Mouse (Mus musculus) liver (tissue): Measurements from ENCODE around the gene Clmn.
"Not testable (repeated sequence)": the region's sequence is repeated elsewhere in the genome, so short reads cannot be mapped to it uniquely, and the experiment has no call there.

ENCODE experiments used
- DNase-seq: peaks from one replicate; pipeline ENCODE4 v3.0.0-alpha.2; 2020; ENCODE audit warnings: mixed read lengths

Clmn gene

DNA sequence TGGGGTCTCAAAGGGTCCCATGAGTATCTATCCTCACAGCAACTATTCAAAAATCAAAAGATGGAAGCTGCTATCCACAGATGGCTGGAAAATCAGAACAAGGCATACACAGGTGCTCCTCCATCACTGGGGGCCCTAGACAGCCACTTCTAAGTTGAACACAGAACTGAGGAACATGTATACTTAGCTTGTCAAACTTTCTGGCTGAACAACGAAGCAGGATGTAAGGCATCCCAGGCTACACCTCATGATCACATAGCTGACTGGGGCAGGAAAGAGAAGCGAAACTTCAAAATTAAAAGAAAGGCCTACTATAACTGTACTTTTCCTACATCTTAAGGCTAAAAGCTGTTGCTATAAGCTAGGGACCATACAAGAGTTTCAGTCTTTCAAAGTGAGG lies 115.9 kb downstream of the Clmn start:
- no peak for DNase-seq

- no peak for DNase-seq
These were observed 117.6 kb downstream of the Clmn start for GRCm38 (mm10) chr12:104747252-104747651.

DNA sequence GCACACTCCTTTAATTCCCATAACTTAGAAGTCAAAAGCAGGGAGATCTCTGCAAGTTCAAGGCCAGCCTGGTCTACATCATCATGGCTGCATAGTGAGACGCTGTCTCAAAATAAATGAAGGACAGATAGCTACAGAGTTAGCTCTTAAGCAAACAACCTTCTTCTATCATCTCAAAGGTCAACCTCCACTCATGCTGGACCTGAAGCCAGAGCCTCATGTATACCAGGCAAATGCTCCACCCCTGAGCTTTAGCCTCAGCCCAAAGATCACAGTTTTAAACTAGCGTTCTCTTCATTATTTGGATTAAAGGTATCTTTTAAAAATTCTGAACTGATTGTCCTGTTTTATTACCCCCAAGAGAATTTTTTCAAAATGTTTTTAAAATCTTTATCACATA lies 118.3 kb downstream of the Clmn start:
- DNase-seq = no peak

GRCm38 (mm10) chr12:104743687-104744086 lies 121.2 kb downstream of the Clmn start:
- DNase-seq = no peak

DNA sequence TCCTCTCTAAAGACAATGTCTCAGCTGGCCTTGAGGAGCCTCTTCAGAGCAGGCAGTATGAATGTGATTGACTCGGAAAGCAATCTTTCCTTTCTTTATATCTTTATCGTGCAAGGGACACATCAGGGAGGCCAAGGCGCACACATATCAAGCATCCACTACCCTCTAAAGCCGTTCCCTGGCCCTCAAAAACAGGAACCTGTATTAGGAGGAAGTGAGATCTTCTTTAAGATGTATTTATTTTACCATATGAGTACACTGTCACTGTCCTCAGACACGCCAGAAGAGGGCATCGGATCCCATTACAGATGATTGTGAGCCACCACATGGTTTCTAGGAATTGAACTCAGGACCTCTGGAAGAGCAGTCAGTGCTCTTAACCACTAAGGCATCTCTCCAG lies 122.6 kb downstream of the Clmn start:
- no peak for DNase-seq

DNA sequence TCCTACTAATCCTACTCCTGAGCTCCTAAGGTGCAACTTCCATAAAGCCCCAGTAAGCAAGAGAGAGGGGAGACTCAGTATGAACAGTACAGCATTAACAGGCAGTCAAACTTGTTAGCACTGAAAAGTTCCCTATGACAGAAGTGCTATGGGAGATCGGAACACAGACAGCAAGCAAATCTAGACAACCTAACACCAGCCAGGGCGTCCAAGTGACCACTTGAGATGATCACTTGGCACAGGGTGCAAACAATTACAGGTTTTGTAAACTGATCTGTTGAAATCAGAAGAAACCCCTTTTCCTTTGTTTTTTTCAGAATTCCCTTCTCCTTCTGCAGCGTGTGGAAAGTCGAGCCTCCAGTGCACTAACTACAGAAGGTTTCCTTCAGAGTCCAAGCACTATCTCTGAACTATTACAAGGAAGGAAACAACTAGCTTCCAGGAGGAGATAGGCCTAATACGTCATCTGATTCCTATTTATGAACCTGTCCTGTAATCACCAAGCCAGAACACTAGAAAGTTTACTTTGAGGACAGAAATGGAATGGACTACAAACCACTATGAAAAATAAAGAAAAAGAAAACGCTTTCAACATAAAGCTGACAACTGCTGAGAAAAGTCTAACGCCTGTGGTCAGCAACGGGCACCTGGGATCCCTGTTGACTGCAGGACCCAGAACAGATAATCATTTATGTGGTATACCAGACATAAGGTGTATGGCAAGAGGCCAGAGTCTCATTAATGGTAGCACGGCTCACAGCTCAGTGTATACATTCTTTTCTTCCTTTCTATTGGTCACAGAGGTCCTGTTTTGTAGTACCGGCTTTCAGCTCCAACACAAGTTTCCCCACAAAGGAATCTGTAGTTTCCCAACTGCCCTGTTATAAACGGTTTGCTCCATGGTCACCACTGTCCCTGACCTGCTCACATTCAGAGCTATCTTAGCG lies 123.8 kb downstream of the Clmn start:
- no peak for DNase-seq

DNA sequence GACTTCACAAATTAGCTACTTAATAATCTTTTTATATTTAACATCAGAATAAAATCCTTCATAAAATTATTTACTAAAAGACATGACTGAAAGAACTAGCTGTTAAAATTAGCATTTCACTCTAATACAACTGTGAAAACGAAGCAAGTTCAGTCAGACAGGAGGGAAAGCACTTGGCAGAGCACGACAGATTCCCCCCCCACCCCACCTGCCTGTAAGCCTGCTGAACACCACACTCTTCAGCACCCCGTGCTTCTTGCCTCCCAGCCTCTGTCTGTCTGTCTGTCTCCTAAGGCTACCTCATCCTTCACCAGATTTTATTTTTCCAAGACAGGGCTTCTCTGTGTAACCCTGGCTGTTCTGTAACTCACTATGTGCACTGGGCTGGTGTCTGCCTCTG lies 125.9 kb downstream of the Clmn start:
- no peak for DNase-seq

- DNase-seq = no peak
These were observed 126.4 kb downstream of the Clmn start for GRCm38 (mm10) chr12:104738446-104738845.

DNA sequence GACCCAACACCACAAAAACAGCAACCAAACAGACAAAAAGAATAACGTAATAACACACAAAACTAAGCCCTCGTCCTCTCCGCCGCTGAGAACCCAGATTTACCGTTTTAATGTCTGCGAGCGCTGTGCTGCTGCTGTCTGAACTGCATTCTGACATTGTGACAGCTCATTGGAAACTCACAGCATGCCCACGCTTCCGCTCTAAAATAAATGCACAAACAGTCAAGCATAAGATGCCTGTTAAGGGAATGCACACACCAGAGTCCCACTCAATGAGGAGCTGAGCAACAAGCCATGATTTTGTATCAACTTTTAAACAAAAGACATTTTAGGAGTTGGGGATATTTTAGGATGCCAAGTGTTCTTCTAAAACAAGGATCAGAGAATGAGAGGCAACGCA lies 127.2 kb downstream of the Clmn start:
- DNase-seq = no peak

- no peak for DNase-seq
These were observed 128.9 kb downstream of the Clmn start for GRCm38 (mm10) chr12:104735993-104736395.

GRCm38 (mm10) chr12:104733165-104733564 lies 131.7 kb downstream of the Clmn start:
- no peak for DNase-seq

DNA sequence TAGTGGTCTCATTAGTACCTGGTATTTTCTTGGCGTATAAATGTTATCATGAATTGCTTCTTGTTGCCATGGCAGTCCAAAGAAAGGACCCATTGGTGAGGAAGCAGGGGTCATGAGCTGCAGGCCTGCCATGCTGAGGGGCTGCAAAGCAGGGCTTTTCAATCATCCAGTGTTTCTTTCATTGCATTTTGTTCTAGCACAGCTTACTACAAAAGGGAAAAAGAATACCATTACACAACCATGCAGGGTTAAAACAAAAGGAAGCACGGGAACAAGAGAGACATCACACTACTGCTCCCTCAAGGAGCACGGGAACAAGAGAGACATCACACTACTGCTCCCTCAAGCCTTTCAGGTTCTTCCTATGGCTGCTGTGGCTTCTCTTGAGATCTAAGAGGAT lies 133.1 kb downstream of the Clmn start:
- no peak for DNase-seq

DNA sequence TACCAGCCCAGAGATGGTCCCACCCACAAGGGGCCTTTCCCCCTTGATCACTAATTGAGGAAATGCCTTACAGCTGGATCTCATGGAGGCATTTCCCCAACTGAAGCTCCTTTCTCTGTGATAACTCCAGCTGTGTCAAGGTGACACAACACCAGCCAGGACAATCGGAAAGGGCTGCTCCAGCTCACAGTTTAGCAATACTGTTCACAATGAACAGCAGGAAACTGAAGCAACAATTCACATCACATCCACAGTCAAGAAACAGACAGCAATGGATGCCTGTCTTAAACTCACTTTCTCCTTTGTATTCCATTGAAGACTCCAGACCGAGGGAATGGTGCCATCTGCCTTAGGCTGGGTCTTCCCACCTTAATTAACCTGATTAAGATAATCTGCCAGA lies 138.4 kb downstream of the Clmn start:
- DNase-seq = not testable (repeated sequence)

DNA sequence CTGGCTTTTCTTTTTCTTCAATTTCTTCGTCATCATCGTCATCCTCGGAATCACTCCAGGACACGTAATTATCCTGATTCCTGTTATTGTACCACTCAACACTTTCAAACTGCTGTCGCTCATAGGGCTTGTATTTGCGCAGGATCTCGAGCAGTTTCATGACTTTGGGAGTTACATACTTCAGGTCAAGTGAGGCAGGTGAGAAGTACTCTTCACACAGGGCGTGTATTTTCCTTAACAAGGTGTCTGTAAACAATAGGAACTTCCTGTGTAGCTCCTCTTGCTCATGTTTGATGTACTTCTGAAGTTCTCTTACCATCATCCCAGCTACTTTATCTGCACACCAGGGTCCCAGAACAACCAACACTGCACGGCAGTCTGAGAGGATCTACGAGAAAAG lies 142.8 kb downstream of the Clmn start:
- DNase-seq = no peak

DNA sequence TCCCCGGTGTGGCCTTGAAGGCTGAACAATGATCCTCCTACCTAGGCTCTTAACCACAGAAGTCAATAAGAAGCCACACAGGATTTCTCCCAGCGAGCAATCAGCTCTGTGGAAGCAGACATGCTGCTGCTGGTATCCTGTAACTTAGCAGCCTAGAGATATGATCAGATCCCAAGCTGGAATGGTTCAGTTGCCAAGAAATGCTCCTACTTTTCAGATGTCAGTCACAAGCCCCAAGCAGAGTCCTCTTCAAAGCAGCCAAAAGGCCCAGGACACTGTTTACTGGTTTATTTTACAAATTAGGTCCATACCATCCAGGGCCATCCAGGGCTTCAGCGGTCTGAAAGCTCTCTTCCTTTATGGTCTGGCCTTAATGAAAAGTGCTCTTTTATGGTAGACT lies 143.9 kb downstream of the Clmn start:
- DNase-seq = no peak

GRCm38 (mm10) chr12:104718956-104719355 lies 145.9 kb downstream of the Clmn start:
- no peak for DNase-seq

DNA sequence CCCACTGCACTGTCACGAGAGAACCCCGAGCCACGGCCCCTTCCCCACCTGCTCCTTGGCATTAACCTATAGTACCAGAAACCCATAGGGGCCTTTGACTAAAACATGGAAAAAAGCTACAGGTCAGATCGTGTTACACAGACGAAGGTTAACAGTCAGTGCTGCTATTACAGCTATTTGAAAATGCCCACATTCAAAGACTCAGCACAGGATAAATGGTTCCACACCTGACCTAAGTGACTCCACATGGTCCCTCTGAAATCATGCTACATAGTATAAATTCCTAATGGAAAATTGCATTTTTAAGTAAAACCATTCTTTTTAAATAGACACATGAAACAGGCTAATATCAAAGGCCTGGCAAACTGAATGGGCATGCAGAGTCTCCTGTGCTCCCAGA lies 148.5 kb downstream of the Clmn start:
- DNase-seq = no peak

GRCm38 (mm10) chr12:104715453-104715852 lies 149.4 kb downstream of the Clmn start:
- no peak for DNase-seq
